Mouse (Mus musculus) monocyte, adult 5-6 weeks (primary cell): ENCODE results near the gene Rflnb. TPM values are rescaled to one million over a fixed set of nuclear protein-coding genes. Genes with fewer than 3 reads are reported as not detected.

ENCODE experiments used
- ATAC-seq: fragments of 153-309, 156-312 bp; replicated peaks from 2 replicates; pipeline ENCODE4 v1.8.0; 2017; ENCODE audit warnings: mild to moderate bottlenecking; ENCODE audit not compliant: low TSS enrichment, insufficient number of reproducible peaks, severe bottlenecking, poor library complexity, low FRiP score
- total RNA-seq: library from RNA; stranded (forward); fragments of 200-1000, 200-491, 200-594 nt; gene quantifications from 3 replicates; pipeline ENCODE4 v1.2.3, GENCODE M21; 2017

Rflnb gene
- total RNA-seq, 1 experiment from 2014 or later, result 29.5 TPM

DNA sequence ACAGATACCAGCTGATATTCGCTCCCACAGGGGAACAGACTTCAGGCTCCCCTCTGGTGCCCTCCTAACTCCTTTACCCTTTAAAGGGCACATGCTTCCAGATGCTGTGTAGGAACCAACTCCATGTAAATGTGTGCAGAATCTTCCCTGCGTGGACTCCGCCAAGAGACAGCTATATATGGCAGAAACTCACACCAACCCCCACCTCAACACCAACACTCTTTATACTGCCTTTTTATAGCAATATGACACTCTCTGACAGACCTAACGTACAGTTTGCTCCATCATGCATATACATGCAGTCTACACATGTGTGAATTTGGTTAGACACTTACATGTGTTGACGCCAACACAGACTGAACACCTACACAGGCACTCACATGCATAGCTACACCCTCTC is 26.9 kb downstream of the Rflnb start:
- ATAC-seq, result no peak

DNA sequence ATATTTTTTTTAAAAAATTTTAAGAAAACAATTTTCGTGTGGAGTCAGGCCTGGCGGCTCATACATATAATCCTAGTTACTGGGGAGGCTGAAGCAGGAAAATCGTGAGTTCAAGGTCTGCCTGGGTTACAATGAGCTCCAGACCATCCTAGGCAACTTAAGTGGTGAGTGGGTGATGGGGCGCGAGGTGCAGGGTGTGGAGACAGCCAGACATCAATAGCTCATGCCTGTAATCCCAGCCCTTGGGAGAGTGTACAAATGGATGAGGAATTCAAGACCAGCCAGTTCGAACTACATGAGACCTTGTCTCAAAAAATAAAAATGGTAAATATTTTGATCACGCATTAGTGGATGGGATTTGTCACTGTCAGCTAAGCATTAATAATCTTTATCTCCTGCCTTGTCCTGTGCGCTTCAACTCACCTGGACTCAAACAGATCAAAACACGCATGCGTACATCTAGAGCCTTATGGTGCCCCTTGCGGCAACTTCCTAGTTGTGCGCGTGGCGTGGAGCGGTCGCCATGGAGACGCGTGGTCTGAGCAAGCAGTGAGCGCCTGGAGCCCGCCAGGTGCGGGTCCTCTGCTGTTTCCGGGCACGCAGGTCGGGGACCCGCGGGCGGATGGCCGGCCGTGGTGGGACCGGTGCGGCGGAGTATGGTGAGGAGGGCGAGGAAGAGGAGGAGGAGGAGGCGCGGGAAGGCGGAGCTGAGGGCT is 28.0 kb downstream of the Rflnb start, which contains the start of gene 1700016K19Rik:
1700016K19Rik (plus strand) TSS at position 473 of the 716 bp plus-strand sequence.
- peak; percentile 83; the same call in 1 of the 2 replicates for ATAC-seq

DNA sequence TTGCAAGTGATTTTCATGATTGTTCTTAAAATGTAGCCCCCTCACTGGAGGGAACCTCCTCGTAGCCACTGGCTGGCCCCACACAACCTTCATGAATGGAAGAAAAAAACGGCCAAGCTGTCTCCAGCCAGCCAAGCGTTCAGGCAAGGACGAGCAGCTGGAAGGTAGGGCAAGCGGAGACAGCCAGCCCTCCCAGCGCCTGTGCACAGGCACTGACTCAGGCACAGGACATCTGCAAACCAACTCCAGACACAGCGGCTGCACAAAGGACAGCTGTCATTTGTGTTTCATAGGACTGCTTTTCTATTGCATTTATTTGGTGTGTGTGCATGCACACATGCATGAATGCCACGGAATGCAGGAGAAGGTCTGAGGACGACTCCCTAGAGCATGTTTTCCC is 33.2 kb downstream of the Rflnb start:
- no peak for ATAC-seq

DNA sequence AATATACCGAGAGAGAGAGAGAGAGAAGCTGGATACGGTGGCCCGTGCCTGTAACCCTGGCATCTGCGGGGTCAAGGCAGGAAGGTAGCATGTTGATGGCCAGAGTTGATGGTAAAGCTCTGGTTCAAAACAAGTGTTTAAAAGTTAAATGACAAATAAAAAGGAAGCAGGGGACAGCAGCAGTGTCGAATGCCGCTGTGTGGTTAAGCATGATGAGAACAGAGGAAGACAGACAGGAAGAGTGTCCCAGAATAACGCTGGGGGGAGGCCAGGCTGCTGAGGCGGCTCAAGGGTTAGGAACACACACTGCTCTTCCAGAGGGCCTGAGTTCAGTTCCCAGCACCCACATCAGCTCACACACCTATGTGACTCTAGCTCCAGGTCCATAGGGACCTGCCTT is 35.1 kb downstream of the Rflnb start:
- no peak for ATAC-seq

DNA sequence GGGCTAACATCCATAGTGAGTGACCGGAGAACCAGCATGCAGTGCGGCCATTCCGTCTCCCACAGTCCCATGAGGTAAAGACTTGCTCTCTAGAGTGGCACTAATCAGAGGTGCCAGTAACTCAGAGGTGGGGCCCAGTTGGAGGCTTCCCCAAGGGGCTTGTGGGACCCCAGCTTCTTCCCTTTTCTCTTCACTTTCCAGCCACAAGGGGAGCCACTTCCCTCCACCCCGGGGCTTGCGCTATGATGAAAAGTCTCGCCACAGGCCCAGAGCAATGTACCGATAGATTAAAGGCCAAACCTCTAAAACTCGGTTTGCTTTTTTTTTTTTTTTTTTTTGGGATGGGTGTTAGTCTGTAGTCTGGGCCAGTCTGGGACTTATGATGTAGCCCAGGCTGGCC is 35.7 kb downstream of the Rflnb start:
- no peak for ATAC-seq

DNA sequence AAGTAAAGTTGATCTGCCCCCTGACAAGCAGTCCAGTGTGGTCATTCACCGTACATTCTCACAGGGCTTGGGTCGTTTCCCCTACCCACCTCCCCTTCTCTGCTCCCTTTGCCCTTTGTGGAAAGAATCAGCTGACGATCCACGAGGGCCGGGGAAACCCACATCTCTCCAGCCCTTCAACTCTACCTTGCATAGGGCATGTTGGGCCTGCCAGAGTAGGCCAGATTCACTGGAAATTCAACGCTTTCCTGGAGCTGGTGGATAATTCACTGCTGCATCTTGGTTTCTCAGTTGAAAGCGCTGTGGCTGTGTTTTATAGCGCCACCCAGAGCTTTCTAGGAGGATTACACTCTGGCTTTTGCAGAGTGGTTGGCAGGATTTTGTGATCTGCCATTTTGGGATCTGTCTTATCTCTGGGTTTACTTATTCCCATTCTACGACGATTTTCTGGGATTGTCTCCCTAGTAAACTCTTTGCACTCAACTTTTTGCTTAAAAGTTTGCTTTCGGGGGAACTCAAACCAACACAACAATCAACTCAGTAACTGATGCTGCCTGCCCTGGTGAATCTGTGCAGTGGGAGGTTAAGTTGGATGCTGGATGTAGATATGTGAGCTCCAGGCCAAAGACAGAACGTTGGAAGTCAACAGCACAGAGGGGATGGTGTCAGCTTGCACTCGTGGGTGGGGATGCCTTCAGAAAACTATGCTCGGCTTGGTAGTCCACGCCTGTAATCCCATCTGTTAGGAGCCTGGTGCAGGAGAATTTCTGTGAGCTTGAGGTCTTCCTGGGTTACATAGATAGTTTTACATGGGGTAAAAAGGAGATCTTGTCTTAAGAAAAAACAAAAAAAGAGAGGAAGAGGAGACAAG is 36.4 kb downstream of the Rflnb start:
- no peak for ATAC-seq

DNA sequence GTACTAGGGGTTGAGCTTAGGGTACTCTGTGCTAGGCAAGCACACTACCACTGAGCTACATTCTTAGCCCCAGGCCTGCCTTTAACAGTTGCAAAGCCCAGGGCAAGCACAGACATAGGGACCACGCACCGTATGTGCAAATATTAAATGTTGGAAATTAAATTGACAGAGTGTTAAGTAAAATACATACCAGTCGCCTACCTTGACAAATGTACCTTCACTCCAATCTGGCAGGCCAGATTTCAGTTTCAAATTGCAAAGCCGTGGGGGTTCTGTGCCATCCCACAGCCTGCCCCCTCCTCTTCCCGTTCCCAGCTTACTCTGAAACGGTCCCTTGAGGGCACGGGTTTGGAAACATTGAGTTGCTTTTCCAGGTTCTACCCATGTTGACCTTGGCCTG is 41.6 kb downstream of the Rflnb start:
- no peak for ATAC-seq

DNA sequence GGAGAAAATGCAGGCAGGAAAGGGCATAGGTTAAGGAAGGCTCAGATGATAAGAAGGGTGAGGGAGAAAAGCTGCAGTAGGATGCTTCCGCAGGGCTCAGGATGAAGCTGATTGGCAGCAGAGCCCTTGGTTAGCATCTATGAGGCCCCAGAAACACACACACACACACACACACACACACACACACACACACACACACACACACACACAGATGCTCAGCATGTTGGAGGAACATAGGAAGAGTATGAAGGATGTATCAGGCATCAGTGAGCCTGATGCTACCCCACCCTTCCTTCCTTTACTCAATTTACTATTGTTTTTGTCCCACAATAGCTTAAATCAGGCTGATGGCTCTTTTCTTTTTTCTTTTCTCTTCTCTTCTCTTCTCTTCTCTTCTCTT is 43.0 kb downstream of the Rflnb start:
- ATAC-seq, result no peak

DNA sequence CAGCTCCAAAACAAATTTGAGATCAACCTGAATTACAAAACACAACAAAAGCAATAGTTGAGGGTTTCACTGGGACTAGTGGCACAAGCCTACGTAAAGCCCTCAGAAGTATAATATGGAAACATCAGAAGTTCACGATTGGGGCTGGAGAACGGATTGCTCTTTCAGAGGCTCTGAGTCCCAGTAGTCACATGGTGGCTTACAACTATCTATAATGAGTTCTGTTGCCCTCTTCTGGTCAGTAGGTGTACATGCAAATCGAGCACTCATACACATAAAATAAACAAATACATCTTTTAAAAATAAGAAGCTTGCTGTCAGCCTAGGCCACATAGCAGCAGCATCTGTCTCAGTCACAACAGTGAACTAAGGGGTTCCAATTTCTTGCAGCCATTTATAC is 44.4 kb downstream of the Rflnb start:
- 0 out of 2 replicates have a peak, but pooled peaks have one; percentile 40 for ATAC-seq

DNA sequence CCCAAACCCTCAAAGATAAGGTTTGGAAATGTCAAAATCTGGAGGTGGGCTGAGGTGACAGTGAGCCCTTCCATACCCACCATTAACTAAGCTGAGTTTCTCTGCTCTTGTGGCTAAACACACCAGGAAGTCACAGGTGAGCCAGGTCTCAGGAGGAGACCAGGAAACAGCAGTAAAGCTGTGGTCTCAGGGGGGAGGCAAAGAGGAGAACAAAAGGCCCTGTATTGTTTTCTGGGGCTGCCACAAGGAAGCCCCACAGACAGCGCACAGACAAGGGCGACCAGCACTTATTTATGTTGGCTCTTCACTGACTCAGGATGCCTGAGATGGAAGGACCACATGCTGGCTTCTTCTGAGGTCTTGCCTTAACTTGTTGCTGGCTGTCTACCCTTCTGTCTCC is 47.2 kb downstream of the Rflnb start:
- no peak for ATAC-seq

DNA sequence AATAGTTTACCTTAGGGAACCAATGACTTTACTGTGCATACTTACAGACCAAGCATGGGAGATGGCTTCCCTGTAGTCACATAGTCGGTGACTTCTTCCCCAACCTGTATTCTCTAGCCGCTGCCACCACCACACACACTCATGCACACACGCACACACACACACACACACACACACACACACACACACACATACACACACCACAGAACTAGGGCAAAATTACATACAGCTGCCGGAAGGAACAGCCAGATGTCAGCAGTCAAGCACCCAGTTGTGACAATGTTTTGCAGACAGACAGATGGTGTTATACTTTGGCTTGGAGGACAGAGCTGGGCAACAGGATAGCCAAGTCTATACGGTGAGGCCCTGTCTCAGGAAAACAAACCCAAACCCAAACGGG is 49.5 kb downstream of the Rflnb start:
- ATAC-seq, result no peak; the same call in 1 of the 2 replicates

DNA sequence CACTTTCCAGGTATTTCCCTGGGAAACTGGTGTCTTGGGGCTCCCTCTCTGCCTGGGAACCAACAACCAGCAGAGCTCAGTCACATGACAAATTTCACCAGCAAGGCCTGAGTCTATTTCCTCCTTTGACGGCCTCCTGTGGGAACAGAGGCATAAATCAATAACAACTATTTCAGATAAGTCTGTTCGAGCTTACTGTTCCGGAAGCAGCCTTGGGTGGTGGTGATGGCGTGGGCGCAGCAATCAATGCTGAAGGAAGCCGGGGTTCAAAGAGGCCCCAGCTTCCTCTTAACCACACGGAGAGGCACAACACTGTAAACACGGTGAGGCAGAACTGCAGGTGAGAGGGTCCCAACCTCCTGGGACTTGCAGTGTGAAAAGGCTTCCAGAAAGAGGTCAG is 50.8 kb downstream of the Rflnb start:
- ATAC-seq, result peak; percentile 70; the same call in 1 of the 2 replicates

DNA sequence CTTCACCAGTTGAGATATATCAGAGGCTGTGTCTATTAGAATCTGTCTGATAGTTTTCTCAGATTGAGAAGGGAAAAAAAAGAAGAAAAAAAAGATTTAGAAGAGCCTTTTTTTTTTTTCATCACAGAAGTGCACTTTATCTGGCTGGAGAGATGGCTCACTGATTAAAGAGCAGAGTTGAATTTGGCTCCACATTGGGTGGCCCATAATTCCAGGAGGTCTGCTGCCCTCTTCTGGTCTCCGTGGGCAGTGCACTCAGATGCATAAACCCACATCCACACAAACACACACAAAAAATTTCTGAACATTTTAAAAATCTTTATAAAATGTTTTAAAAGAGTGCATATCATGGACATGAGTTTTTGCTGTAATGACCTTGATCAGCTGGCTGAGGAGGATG is 53.6 kb downstream of the Rflnb start:
- no peak for ATAC-seq

DNA sequence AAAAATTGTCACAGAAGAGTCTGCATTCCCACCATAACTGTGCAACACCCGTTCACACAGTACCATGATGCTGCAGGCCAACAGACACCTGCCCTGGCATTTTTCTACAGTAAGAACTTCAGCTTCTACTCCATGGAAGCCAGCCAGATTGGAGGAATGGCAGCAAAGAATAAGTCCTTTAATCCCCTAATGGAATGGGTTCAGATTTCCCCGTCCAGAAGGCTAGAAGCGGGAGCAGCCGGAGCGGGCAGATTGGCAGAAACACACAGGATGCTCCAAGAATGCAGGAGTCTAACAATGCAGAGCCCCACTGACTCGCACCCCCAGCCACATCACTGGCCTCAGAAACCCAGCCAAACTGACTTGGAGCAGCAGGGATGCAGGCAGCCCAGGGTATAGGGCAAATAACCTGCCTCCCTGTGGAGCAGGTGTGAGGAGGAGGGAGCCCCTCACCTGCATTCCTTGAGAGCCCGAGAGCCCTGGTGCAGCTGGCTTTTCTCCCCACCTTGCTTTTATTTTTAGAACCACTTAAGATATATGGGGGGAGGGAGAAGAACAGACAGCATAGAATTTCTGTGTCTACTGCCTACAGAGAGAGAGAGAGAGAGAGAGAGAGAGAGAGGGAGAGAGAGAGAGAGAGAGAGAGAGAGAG is 54.5 kb downstream of the Rflnb start:
- no peak for ATAC-seq

DNA sequence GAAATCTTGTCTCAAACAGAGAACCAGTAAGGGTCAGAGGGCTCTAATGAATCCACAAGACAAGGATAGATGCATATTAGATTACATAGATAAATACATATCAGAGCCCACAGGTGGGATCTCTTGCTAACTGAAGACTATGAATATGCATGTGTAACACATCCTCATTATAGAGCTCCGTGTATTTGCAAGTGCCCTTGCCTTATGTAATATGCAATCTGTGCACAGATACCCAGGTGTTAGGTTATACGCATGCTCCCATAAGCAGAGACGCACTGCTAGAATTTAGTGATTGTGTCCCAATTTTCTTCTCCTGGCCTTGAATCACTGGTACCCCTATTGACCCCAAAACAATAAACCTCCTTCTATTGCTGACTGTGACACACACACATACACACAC is 55.4 kb downstream of the Rflnb start:
- no peak for ATAC-seq

DNA sequence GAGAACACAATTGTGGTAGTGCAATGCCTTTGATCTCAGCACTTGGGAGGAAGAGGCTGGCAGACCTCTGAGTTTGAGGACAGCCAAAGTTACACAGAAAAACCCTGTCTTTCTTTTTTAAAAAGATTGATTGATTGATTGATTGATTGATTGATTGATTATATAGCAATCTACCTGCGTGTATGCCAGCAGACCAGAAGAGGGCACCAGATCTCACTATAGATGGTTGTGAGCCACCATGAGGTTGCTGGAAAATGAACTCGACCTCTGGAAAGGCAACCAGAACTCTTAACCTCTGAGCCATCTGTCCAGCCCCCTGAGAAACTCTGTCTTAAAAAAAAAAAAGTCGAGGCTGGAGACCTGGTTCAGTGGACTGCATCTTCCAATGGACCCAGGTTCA is 57.0 kb downstream of the Rflnb start:
- ATAC-seq, result no peak
